Mouse (Mus musculus) MEL (cell line): ENCODE data around the gene Dupd1. TPM values are rescaled to one million over a fixed set of nuclear protein-coding genes. Genes with fewer than 3 reads are reported as not detected.

Source experiments
- DNase-seq: peaks from one replicate; pipeline ENCODE4 v3.0.0; 2011; ENCODE audit warnings: low read depth, low spot score
- H3K27ac ChIP-seq: 2 replicates; pipeline ENCODE4 v1.5.1; 2012; ENCODE audit warnings: low read depth, mild to moderate bottlenecking, control low read depth, low read length, moderate library complexity; ENCODE audit not compliant: control insufficient read depth
- H3K27me3 ChIP-seq, 2 experiments: fragments of 150-350 bp in 1 of 2; sonication (generic) in 1 of 2; 2 replicates each; pipeline ENCODE4 v1.6.1; 2012; ENCODE audit warnings: low read length in 2 of 2, mild to moderate bottlenecking in 2 of 2, improper control_type of control experiment in 1 of 2, moderate library complexity in 1 of 2; ENCODE audit not compliant: insufficient read depth in 2 of 2, control insufficient read depth in 1 of 2
- H3K36me3 ChIP-seq, 2 experiments: 2 replicates each; pipeline ENCODE4 v1.6.1; 2012 to 2014; ENCODE audit warnings: low read length in 2 of 2, improper control_type of control experiment in 1 of 2, inconsistent platforms in 1 of 2, mild to moderate bottlenecking in 1 of 2; ENCODE audit not compliant: insufficient read depth in 2 of 2, control insufficient read depth in 1 of 2
- H3K4me1 ChIP-seq, 2 experiments: fragments of 150-350 bp in 1 of 2; sonication (generic) in 1 of 2; 2 replicates each; pipeline ENCODE4 v1.6.1; 2012; ENCODE audit warnings: low read length in 2 of 2, improper control_type of control experiment in 1 of 2, mild to moderate bottlenecking in 1 of 2; ENCODE audit not compliant: insufficient read depth in 2 of 2, control insufficient read depth in 1 of 2
- H3K4me3 ChIP-seq, 2 experiments: fragments of 150-350 bp in 1 of 2; sonication (generic) in 1 of 2; 2 replicates each; pipeline ENCODE4 v1.5.1; 2012; ENCODE audit warnings: low read depth in 2 of 2, low read length in 2 of 2, mild to moderate bottlenecking in 2 of 2, moderate library complexity in 2 of 2, control low read depth in 1 of 2, improper control_type of control experiment in 1 of 2; ENCODE audit not compliant: control insufficient read depth in 1 of 2, insufficient read depth in 1 of 2
- H3K79me2 ChIP-seq: 2 replicates; pipeline ENCODE4 v1.6.1; 2012; ENCODE audit warnings: mild to moderate bottlenecking, low read length, moderate library complexity; ENCODE audit not compliant: control insufficient read depth, poor library complexity, insufficient read depth
- H3K9ac ChIP-seq: 2 replicates; pipeline ENCODE4 v1.6.1; 2012; ENCODE audit warnings: low read depth, mild to moderate bottlenecking, control low read depth, low read length, moderate library complexity; ENCODE audit not compliant: control insufficient read depth, poor library complexity, severe bottlenecking
- H3K9me3 ChIP-seq: fragments of 150-350 bp; sonication (generic); replicated peaks from 2 replicates; pipeline ENCODE4 v1.6.1; 2012; ENCODE audit warnings: mild to moderate bottlenecking, low read length, improper control_type of control experiment, moderate library complexity; ENCODE audit not compliant: insufficient read depth
- BHLHE40 ChIP-seq: IDR thresholded peaks from 2 replicates; pipeline ENCODE4 v1.6.1; 2012; ENCODE audit warnings: low read depth, mild to moderate bottlenecking, inconsistent platforms, low read length, improper control_type of control experiment, borderline replicate concordance
- CHD1 ChIP-seq: IDR thresholded peaks from 2 replicates; pipeline ENCODE4 v1.6.1; 2012; ENCODE audit warnings: low read depth, mild to moderate bottlenecking, inconsistent platforms, low read length, improper control_type of control experiment
- CHD2 ChIP-seq: IDR thresholded peaks from 2 replicates; pipeline ENCODE4 v1.6.1; 2011; ENCODE audit warnings: low read length, improper control_type of control experiment
- E2F4 ChIP-seq: IDR thresholded peaks from 2 replicates; pipeline ENCODE4 v1.6.1; 2011; ENCODE audit warnings: low read depth, low read length, improper control_type of control experiment, borderline replicate concordance
- ELF1 ChIP-seq: IDR thresholded peaks from 2 replicates; pipeline ENCODE4 v1.6.1; 2014; ENCODE audit warnings: low read depth, mild to moderate bottlenecking, inconsistent platforms, low read length, improper control_type of control experiment, moderate library complexity
- GATA1 ChIP-seq: IDR thresholded peaks from 2 replicates; pipeline ENCODE4 v1.6.1; 2011; ENCODE audit warnings: low read depth, low read length, improper control_type of control experiment
- HCFC1 ChIP-seq: IDR thresholded peaks from 2 replicates; pipeline ENCODE4 v1.6.1; 2012; ENCODE audit warnings: low read depth, mild to moderate bottlenecking, inconsistent platforms, low read length, improper control_type of control experiment, moderate library complexity
- KAT2A ChIP-seq: conservative IDR thresholded peaks from 2 replicates; pipeline ENCODE4 v1.6.1; 2012; ENCODE audit warnings: low read depth, low read length, improper control_type of control experiment, inconsistent platforms
- MAFK ChIP-seq: IDR thresholded peaks from 2 replicates; pipeline ENCODE4 v1.6.1; 2011; ENCODE audit warnings: low read depth, mild to moderate bottlenecking, low read length, improper control_type of control experiment, borderline replicate concordance
- MAX ChIP-seq: IDR thresholded peaks from 2 replicates; pipeline ENCODE4 v1.6.1; 2011; ENCODE audit warnings: low read length, improper control_type of control experiment
- MEF2A ChIP-seq: IDR thresholded peaks from 2 replicates; pipeline ENCODE4 v1.6.1; 2014; ENCODE audit warnings: low read depth, mild to moderate bottlenecking, inconsistent platforms, low read length, improper control_type of control experiment; ENCODE audit not compliant: poor library complexity, insufficient replicate concordance, severe bottlenecking; ENCODE audit errors: extremely low read depth
- NELFE ChIP-seq: IDR thresholded peaks from 2 replicates; pipeline ENCODE4 v1.6.1; 2011; ENCODE audit warnings: low read depth, low read length, improper control_type of control experiment
- NRF1 ChIP-seq: IDR thresholded peaks from 2 replicates; pipeline ENCODE4 v1.6.1; 2014; ENCODE audit warnings: low read depth, mild to moderate bottlenecking, inconsistent platforms, low read length, improper control_type of control experiment, moderate library complexity; ENCODE audit not compliant: poor library complexity, insufficient read depth, severe bottlenecking
- POLR2A ChIP-seq, 2 experiments: IDR thresholded peaks; 2 replicates each; pipeline ENCODE4 v1.6.1; 2011 to 2012; ENCODE audit warnings: low read length in 2 of 2, mild to moderate bottlenecking in 2 of 2, control low read depth in 1 of 2, improper control_type of control experiment in 1 of 2, low read depth in 1 of 2, moderate library complexity in 1 of 2; ENCODE audit not compliant: control insufficient read depth in 1 of 2, insufficient read depth in 1 of 2, poor library complexity in 1 of 2
- RAD21 ChIP-seq: IDR thresholded peaks from 2 replicates; pipeline ENCODE4 v1.6.1; 2011; ENCODE audit warnings: mild to moderate bottlenecking, low read depth, low read length, improper control_type of control experiment
- TBP ChIP-seq: IDR thresholded peaks from 2 replicates; pipeline ENCODE4 v1.8.0; 2011; ENCODE audit warnings: low read depth, low read length, improper control_type of control experiment
- ZC3H11A ChIP-seq: IDR thresholded peaks from 2 replicates; pipeline ENCODE4 v1.6.1; 2012; ENCODE audit warnings: low read depth, mild to moderate bottlenecking, inconsistent platforms, low read length, improper control_type of control experiment
- polyA plus RNA-seq, 2 experiments: library from polyadenylated mRNA; stranded (reverse) in 1 of 2; unstranded in 1 of 2; fragments of >175 nt in 1 of 2; fragments of >200 nt in 1 of 2; gene quantifications; 2 replicates each; pipeline versions ENCODE4 v1.2.1 to v1.2.4; 2012; ENCODE audit warnings: low replicate concordance in 2 of 2, low read depth in 1 of 2; ENCODE audit not compliant: insufficient read length in 2 of 2, insufficient read depth in 1 of 2, missing spikeins in 1 of 2
- total RNA-seq: library from RNA; depleted of rRNA; stranded (reverse); fragments of 300-350 nt; gene quantifications from 2 replicates; pipeline ENCODE4 v1.2.3, GENCODE M21; 2012

The Dupd1 gene
- total and polyA plus RNA-seq, 3 experiments, result not detected

GRCm38 (mm10) chr14:21695020-21695419 lies 19.4 kb downstream of the Dupd1 start:
- Histone ChIP-seq H3K4me3 (no peak overlapping the region), H3K36me3 (peaks cover 0 to 6% of the 10 kb centered on the region in 2 experiments; a peak in 2 of 4 replicates), H3K9me3 (no peaks in the 10 kb centered on the region), H3K79me2 (no peaks in the 10 kb centered on the region), H3K4me1 (peaks cover 3 to 12% of the 10 kb centered on the region in 2 experiments), H3K27ac (no peak overlapping the region), H3K9ac (no peak overlapping the region), H3K27me3 (no peaks in the 10 kb centered on the region)
- DNase-seq, result no peak
- TF ChIP-seq TBP (no peak), BHLHE40 (no peak)

DNA sequence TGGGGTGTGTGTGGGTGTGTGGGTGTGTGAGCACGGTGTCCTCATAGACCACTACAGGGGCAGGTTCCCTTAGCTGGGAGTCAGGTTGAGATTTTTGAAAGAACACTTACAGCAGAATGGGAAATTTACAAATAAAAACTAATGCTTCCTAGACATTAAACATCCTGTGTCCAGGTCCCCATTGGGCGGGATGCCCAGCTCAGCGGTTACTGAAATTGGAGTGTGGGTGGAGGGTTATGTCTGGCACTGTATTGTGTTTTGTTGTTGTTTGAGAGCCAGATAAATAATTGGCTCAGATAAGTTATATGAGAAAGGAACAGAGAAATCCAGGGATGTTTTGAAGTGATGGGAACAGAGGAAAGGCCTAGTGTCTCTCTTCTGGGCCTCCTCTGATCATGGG lies 23.3 kb downstream of the Dupd1 start:
- H3K27me3 ChIP-seq, result no peaks in the 10 kb centered on the region; a peak in 1 of 4 replicates
- no peak overlapping the region for H3K9ac ChIP-seq
- no peak overlapping the region for H3K27ac ChIP-seq
- no peak for TF ChIP-seq ZC3H11A
- no peak for TF ChIP-seq HCFC1
- TF ChIP-seq ELF1, result no peak
- no peak for TF ChIP-seq MAFK
- no peak for TF ChIP-seq NRF1
- TF ChIP-seq POLR2A (IDR thresholded peaks at IDR 0.05; ENCODE audit: control insufficient read depth in 1 of 2, insufficient read depth in 1 of 2, low read depth in 1 of 2, low read length in 2 of 2, poor library complexity in 1 of 2), result no peak
- TF ChIP-seq NELFE, result no peak
- no peak for TF ChIP-seq GATA1
- TF ChIP-seq RAD21, result no peak
- no peak overlapping the region for H3K4me3 ChIP-seq
- no peaks in the 10 kb centered on the region; a peak in 1 of 4 replicates for H3K36me3 ChIP-seq
- H3K4me1 ChIP-seq, result no peaks in the 10 kb centered on the region
- DNase-seq, result no peak
- H3K9me3 ChIP-seq, result no peaks in the 10 kb centered on the region
- no peaks in the 10 kb centered on the region for H3K79me2 ChIP-seq

DNA sequence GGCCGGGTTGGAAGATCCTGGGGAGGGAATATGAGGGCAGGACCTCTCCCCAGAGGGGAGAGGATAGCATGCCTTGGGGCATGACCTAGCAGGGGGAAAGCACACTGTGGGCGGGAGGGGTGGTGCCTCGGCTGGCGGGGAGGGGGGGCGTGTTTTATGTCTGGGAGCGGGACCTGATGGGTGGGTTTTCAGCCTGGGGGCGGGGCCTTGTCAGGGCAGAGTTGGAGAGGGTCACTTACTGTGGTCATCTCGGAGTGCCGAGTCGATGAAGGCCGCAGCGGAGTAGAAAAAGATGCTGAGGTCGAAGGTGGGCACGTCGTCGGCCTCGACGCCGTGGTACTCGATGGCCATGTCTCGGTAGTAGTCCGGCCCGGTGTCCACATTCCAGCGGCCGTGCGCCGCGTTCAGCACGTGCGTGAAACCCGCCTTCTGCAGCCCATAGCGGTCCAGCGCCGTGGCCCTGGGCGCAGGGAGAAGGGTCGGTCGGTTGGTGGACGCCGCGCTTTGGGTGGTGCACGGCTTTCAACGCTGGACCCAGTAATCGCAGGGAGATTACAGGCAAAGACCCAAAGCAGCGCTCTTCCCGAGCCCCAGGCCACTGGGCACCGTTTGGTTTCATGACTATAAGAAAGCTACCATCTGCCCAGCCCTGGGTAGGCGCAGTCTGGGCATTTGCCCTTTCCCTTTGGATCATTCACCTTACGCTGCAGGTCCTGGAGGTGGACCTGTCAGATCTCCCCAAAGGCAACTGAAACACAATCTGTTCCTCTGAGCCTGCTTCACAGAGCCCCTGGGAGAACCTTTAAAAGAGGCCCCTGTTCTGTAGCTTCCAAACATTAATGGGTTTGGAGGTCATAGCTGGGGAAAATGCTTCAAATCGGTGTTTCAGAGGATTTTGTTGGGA lies 27.7 kb downstream of the Dupd1 start:
- Histone ChIP-seq H3K27me3 (no peaks in the 10 kb centered on the region; a peak in 1 of 4 replicates), H3K4me3 (no peak overlapping the region), H3K27ac (no peak overlapping the region), H3K4me1 (0 out of 4 replicates have a peak, but pooled peaks cover 0 to 2% of the 10 kb centered on the region in 2 experiments), H3K36me3 (no peaks in the 10 kb centered on the region), H3K79me2 (no peaks in the 10 kb centered on the region), H3K9ac (no peak overlapping the region), H3K9me3 (no peaks in the 10 kb centered on the region)
- no peak for DNase-seq
- TF ChIP-seq ELF1, result no peak
- no peak for TF ChIP-seq MEF2A
- TF ChIP-seq CHD1, result no peak
- TF ChIP-seq POLR2A (IDR thresholded peaks at IDR 0.05; ENCODE audit: control insufficient read depth in 1 of 2, insufficient read depth in 1 of 2, low read depth in 1 of 2, low read length in 2 of 2, poor library complexity in 1 of 2), result no peak
- TF ChIP-seq E2F4, result no peak
- TF ChIP-seq RAD21, result no peak
- no peak for TF ChIP-seq CHD2
- no peak for TF ChIP-seq KAT2A
- TF ChIP-seq MAX, result no peak
- no peak for TF ChIP-seq TBP
